Mouse (Mus musculus) urinary bladder, postnatal 36 days (tissue): ENCODE results near the gene Grem1.

Source experiments
- DNase-seq, 2 experiments: peaks; one replicate each; pipeline ENCODE4 v3.0.0; 2022; ENCODE audit warnings: low spot score in 2 of 2, mixed read lengths in 1 of 2

Gene Grem1

GRCm38 (mm10) chr2:113757525-113758310 is 728 bp downstream of the Grem1 start:
- no peak for DNase-seq

GRCm38 (mm10) chr2:113756924-113757524 is 1.4 kb downstream of the Grem1 start:
- no peak for DNase-seq

- no peak for DNase-seq
These were observed 8.7 kb downstream of the Grem1 start for GRCm38 (mm10) chr2:113749721-113750120.

- no peak for DNase-seq
These were observed 9.1 kb downstream of the Grem1 start for GRCm38 (mm10) chr2:113749309-113749708.

GRCm38 (mm10) chr2:113728581-113728980 is 29.9 kb downstream of the Grem1 start:
- DNase-seq: no peak

GRCm38 (mm10) chr2:113714801-113715200 is 43.6 kb downstream of the Grem1 start:
- DNase-seq: no peak

- DNase-seq: no peak
These were observed 45.0 kb downstream of the Grem1 start for GRCm38 (mm10) chr2:113713406-113713805.

GRCm38 (mm10) chr2:113707507-113707906 is 50.9 kb downstream of the Grem1 start:
- no peak for DNase-seq

- DNase-seq: no peak
These were observed 56.9 kb downstream of the Grem1 start for GRCm38 (mm10) chr2:113701507-113701906.

- no peak for DNase-seq
These were observed 61.8 kb downstream of the Grem1 start for GRCm38 (mm10) chr2:113696647-113697046.

- DNase-seq: no peak
These were observed 62.2 kb downstream of the Grem1 start for GRCm38 (mm10) chr2:113696222-113696621.
